Mouse (Mus musculus) left cerebral cortex, postnatal 14 days (tissue): ENCODE measurements around the gene Pipox. TPM values are rescaled to one million over a fixed set of nuclear protein-coding genes. Genes with fewer than 3 reads are reported as not detected.

ENCODE experiments used
- total RNA-seq, 2 experiments: library from RNA; stranded (reverse); gene quantifications; 2 replicates each; pipeline ENCODE4 v1.2.3; 2021

Gene Pipox
- total RNA-seq, 2 experiments from 2014 or later, result 0.18 to 0.70 TPM

Other genes starting within 250 kb of the Pipox start
- 10 to 100 TPM; 73.9 to 81.2 TPM for gene Nufip2, start 207.9 kb downstream of the Pipox start, total RNA-seq
- not detected for gene Cryba1, start 168.8 kb downstream of the Pipox start, total RNA-seq
- 100 to 1,000 TPM; 151 to 169 TPM for gene Myo18a, start 130.8 kb downstream of the Pipox start, total RNA-seq
- gene Gm10277, start 106.3 kb downstream of the Pipox start, total RNA-seq, result not detected
- gene Sez6, start 36.7 kb upstream of the Pipox start, total RNA-seq, result 100 to 1,000 TPM; 153 to 196 TPM
- 10 to 100 TPM; 45.5 to 48.3 TPM for gene Phf12, start 88.7 kb upstream of the Pipox start, total RNA-seq
- 10 to 100 TPM; 14.8 to 16.4 TPM for gene Dhrs13, start 138.2 kb upstream of the Pipox start, total RNA-seq
- 100 to 1,000 TPM; 118 to 121 TPM for gene Flot2, start 143.8 kb upstream of the Pipox start, total RNA-seq
- gene Eral1, start 186.3 kb upstream of the Pipox start, total RNA-seq, result 10 to 100 TPM; 18.9 to 19.5 TPM
- gene Fam222b, start 200.6 kb upstream of the Pipox start, total RNA-seq, result 10 to 100 TPM; 28.8 to 29.9 TPM